Mouse (Mus musculus) adrenal gland, adult 8-10 months (tissue): ENCODE results near the gene Ttyh3. TPM values are rescaled to one million over a fixed set of nuclear protein-coding genes. Genes with fewer than 3 reads are reported as not detected.

Experiments used
- DNase-seq: peaks from one replicate; pipeline ENCODE4 v3.0.0; 2022
- total RNA-seq, 4 experiments: library from RNA; stranded (reverse); gene quantifications; 2 replicates each; pipeline ENCODE4 v1.2.4; 2022

The Ttyh3 gene
- total RNA-seq, 4 experiments from 2014 or later, result 49.8 to 100 (median 77.4) TPM

GRCm38 (mm10) chr5:140607836-140608633, 40.8 kb downstream of the Ttyh3 start:
- DNase-seq, result no peak

- peak; percentile 91 for DNase-seq
Measured at GRCm38 (mm10) chr5:140607001-140607835, 41.6 kb downstream of the Ttyh3 start, which contains the start of gene Lfng. TSS of gene Lfng (plus strand) at chr5:140607320.

- no peak for DNase-seq
Measured at GRCm38 (mm10) chr5:140606386-140606785, 42.4 kb downstream of the Ttyh3 start.

GRCm38 (mm10) chr5:140605228-140605627, 43.6 kb downstream of the Ttyh3 start:
- DNase-seq, result no peak

- DNase-seq, result no peak
Measured at GRCm38 (mm10) chr5:140604386-140604785, 44.4 kb downstream of the Ttyh3 start.

GRCm38 (mm10) chr5:140602540-140602939, 46.3 kb downstream of the Ttyh3 start:
- no peak for DNase-seq

- DNase-seq, result no peak
Measured at GRCm38 (mm10) chr5:140601712-140602111, 47.1 kb downstream of the Ttyh3 start.

GRCm38 (mm10) chr5:140599939-140600338, 48.9 kb downstream of the Ttyh3 start:
- no peak for DNase-seq

- DNase-seq, result no peak
Measured at GRCm38 (mm10) chr5:140597787-140598186, 51.0 kb downstream of the Ttyh3 start.

GRCm38 (mm10) chr5:140596927-140597588, 51.8 kb downstream of the Ttyh3 start:
- no peak for DNase-seq

- DNase-seq, result no peak
Measured at GRCm38 (mm10) chr5:140596426-140596825, 52.4 kb downstream of the Ttyh3 start.

GRCm38 (mm10) chr5:140594846-140595245, 54.0 kb downstream of the Ttyh3 start:
- DNase-seq, result no peak

GRCm38 (mm10) chr5:140589082-140589774, 59.6 kb downstream of the Ttyh3 start:
- no peak for DNase-seq

GRCm38 (mm10) chr5:140583732-140584368, 65.0 kb downstream of the Ttyh3 start:
- no peak for DNase-seq

GRCm38 (mm10) chr5:140582995-140583731, 65.7 kb downstream of the Ttyh3 start:
- no peak for DNase-seq

GRCm38 (mm10) chr5:140581569-140581968, 67.3 kb downstream of the Ttyh3 start:
- no peak for DNase-seq

GRCm38 (mm10) chr5:140579771-140580170, 69.1 kb downstream of the Ttyh3 start:
- no peak for DNase-seq

GRCm38 (mm10) chr5:140579221-140579620, 69.6 kb downstream of the Ttyh3 start:
- DNase-seq, result no peak

- peak; percentile 43 for DNase-seq
Measured at GRCm38 (mm10) chr5:140575381-140575866, 73.4 kb downstream of the Ttyh3 start.

GRCm38 (mm10) chr5:140572611-140573010, 76.2 kb downstream of the Ttyh3 start:
- peak; percentile 20 for DNase-seq

- peak; percentile 45 for DNase-seq
Measured at GRCm38 (mm10) chr5:140571673-140572072, 77.2 kb downstream of the Ttyh3 start.
